ENCODE assay signal across 10 mouse cellular contexts in the genomic region with DNA sequence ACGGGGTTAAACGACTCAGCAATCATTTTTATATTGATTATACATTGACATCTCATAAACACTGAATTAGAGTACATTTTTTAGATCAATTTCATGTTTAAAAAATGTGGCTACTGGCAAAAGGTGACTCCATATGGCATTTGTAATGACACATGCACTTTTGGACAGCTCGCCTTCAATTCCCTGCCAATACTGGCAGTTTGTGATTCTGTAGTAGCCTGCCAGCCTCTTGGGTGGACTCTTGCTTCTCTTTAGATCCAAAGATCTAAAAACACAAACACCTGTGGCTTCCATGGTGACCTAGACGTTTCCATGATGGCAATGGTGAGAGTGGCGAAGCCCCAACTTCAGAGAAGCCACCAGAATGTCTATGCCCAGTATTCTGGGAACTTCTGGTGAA.
"Had no signal": no experiment of that assay in that cellular context is flagged by ENCODE, and none has a peak within 500 bp of the region (broad histone marks: within the 10 kb centered on the region; RNA-seq: fewer than 3 reads in every experiment).

No protein-coding gene starts in this region.

- DNase-seq: kidney, postnatal 4 days; left cerebral cortex, postnatal 4 days; lung, adult 18-20 months; lung, postnatal 36 days; midbrain, embryonic 14.5 days; retina, postnatal 1 day; right cerebral cortex, postnatal 4 days; spleen, adult 18-20 months; thymus, adult 18-20 months; thymus, postnatal 14 days had no signal
